Mouse (Mus musculus) testis, adult 2 months (tissue): Measurements from ENCODE around the gene Rflna. TPM values are rescaled to one million over a fixed set of nuclear protein-coding genes. Genes with fewer than 3 reads are reported as not detected.

Source experiments
- H3K27ac ChIP-seq: fragments of 200-500 bp; 2 replicates; pipeline ENCODE4 v1.5.1; 2012; ENCODE audit warnings: low read depth, low read length; ENCODE audit not compliant: control insufficient read depth, insufficient read depth
- H3K27me3 ChIP-seq: fragments of 200-500 bp; 2 replicates; pipeline ENCODE4 v1.6.1; 2012; ENCODE audit warnings: mild to moderate bottlenecking, low read length, moderate library complexity; ENCODE audit not compliant: control insufficient read depth, insufficient read depth
- H3K36me3 ChIP-seq: fragments of 200-500 bp; 2 replicates; pipeline ENCODE4 v1.6.1; 2012; ENCODE audit warnings: mild to moderate bottlenecking, low read length; ENCODE audit not compliant: control insufficient read depth, insufficient read depth
- H3K4me1 ChIP-seq: fragments of 200-500 bp; 2 replicates; pipeline ENCODE4 v1.6.1; 2012; ENCODE audit warnings: low read length; ENCODE audit not compliant: control insufficient read depth, insufficient read depth
- H3K4me3 ChIP-seq: fragments of 200-500 bp; 2 replicates; pipeline ENCODE4 v1.5.1; 2012; ENCODE audit warnings: low read depth, mild to moderate bottlenecking, low read length, moderate library complexity, mixed read lengths; ENCODE audit not compliant: control insufficient read depth
- CTCF ChIP-seq: fragments of 200-500 bp; IDR thresholded peaks from 2 replicates; pipeline ENCODE4 v1.5.1; 2012; ENCODE audit warnings: low read depth, mild to moderate bottlenecking, inconsistent platforms, low read length, moderate library complexity; ENCODE audit not compliant: control insufficient read depth, insufficient read depth, insufficient replicate concordance
- POLR2A ChIP-seq: fragments of 200-500 bp; IDR thresholded peaks from 2 replicates; pipeline ENCODE4 v1.6.1; 2012; ENCODE audit warnings: low read depth, mild to moderate bottlenecking, inconsistent platforms, low read length, moderate library complexity; ENCODE audit not compliant: control insufficient read depth
- polyA plus RNA-seq: library from polyadenylated mRNA; depleted of rRNA; stranded (reverse); fragments of >200 nt; gene quantifications from 2 replicates; pipeline ENCODE4 v1.2.3, GENCODE M21; 2012

Rflna gene
- polyA plus RNA-seq, 1 experiment: 0.19 TPM

DNA sequence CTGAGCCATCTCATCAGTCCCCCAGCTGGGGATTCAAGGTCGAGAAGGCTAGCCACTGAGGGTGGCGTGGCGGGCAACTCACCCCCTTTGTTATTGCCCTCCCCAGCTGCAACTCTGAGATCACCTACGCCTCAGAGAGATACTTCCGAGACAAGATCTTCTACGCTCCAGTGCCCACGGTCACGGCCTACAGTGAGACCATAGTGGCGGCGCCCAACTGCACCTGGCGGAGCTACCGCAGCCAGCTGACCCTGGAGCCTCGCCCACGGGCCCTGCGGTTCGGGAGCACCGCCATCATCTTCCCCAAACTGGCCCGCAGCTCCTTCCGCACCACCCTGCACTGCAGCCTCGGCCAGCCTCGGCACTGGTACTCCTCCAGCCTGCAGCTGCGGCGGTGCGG is 8.1 kb downstream of the Rflna start:
- Histone ChIP-seq H3K27me3 (no peaks in the 10 kb centered on the region), H3K27ac (no peak overlapping the region), H3K4me3 (no peak overlapping the region), H3K4me1 (peaks cover 4% of the 10 kb centered on the region), H3K36me3 (no peaks in the 10 kb centered on the region)
- no peak for TF ChIP-seq POLR2A
- no peak for TF ChIP-seq CTCF

DNA sequence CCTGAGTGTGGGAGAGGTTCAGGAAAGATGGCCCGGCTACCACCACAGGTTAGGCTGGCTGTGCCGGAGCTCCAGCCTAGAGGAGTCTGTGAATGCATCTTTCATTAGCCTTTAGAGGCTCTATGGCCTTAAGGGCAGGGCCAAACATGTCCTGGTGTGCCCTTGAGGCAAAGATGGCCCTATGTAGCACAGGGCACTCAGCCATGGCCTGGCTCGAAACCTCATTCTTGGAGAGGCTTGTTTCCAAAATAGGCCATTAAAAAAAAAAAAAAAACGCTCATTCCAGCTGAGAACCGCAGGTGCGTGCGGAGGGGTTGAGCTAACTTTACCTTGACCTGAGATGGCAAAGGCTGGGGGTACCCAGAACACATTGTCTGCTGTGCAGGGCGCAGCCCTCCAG is 8.6 kb downstream of the Rflna start:
- TF ChIP-seq CTCF (no peak), POLR2A (no peak)
- no peak overlapping the region for H3K4me3 ChIP-seq
- no peak overlapping the region for H3K27ac ChIP-seq
- no peaks in the 10 kb centered on the region for H3K36me3 ChIP-seq
- peaks cover 4% of the 10 kb centered on the region for H3K4me1 ChIP-seq
- no peaks in the 10 kb centered on the region for H3K27me3 ChIP-seq

DNA sequence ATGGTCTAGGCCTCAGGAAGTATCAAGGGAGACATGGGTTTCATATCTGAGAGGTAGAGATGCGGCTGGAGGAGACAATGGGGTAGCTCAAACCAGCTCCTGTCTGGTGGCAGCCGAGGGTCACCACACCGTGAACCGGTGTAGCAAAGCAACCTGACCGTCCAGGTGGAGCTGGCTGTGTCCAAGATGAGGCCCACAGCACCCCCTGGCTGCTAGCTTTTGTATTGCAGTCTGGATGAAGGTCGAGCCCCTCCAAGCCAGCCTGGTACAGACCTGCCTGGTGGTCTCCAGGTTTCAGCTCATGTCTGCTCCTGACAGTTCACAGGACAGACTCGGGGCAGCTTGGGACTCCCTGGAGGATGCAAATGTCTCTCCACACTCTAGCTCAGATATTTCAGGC is 11.5 kb downstream of the Rflna start:
- Histone ChIP-seq H3K27ac (no peak overlapping the region), H3K4me3 (no peak overlapping the region), H3K36me3 (no peaks in the 10 kb centered on the region), H3K4me1 (peaks cover 4% of the 10 kb centered on the region), H3K27me3 (no peaks in the 10 kb centered on the region)
- TF ChIP-seq POLR2A (no peak), CTCF (peak; percentile 79)

DNA sequence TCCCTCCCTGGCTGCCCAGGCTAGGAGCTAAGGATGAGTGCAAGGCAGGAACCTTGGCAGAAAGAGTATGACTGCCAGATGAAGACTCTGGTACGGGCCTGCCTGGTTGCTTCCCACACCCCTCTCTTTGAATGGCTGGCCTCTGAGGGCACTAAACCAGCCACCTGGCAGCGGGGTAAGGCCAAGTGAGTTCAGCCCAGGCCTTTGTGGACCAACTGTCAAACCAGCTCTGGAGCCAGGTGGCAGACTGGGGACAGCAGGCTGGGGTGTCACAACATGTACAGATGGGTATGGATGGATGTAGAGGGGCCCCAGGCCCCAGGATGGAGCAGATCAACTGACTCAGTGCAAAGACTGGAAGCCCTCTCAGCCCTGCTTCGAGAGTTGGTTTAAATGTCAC is 12.0 kb downstream of the Rflna start:
- Histone ChIP-seq H3K27ac (no peak overlapping the region), H3K36me3 (no peaks in the 10 kb centered on the region), H3K4me1 (peaks cover 4% of the 10 kb centered on the region), H3K27me3 (no peaks in the 10 kb centered on the region), H3K4me3 (no peak overlapping the region)
- TF ChIP-seq POLR2A (no peak), CTCF (no peak)

DNA sequence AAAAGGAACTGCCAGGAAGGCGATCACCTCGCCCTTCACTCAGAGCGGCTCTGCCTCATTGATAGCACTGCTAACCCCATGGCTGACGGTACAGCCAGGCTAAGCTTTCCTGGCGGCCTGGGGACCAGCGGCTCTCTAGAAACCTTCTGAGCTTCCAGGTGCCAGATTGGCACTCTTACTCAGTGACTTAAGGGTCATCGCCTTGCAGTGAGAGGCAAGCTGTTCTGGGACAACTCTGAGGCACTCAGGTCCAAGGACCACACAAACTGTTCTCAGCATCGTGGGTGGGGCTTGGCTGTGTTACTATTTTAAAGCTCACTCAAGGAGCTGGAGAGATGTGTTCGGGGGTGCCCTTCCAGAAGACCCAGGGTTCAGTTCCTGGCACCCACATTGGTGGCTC is 12.6 kb downstream of the Rflna start:
- no peak overlapping the region for H3K27ac ChIP-seq
- no peak overlapping the region for H3K4me3 ChIP-seq
- no peaks in the 10 kb centered on the region for H3K27me3 ChIP-seq
- no peak for TF ChIP-seq POLR2A
- no peak for TF ChIP-seq CTCF
- H3K4me1 ChIP-seq: peaks cover 4% of the 10 kb centered on the region
- H3K36me3 ChIP-seq: no peaks in the 10 kb centered on the region

DNA sequence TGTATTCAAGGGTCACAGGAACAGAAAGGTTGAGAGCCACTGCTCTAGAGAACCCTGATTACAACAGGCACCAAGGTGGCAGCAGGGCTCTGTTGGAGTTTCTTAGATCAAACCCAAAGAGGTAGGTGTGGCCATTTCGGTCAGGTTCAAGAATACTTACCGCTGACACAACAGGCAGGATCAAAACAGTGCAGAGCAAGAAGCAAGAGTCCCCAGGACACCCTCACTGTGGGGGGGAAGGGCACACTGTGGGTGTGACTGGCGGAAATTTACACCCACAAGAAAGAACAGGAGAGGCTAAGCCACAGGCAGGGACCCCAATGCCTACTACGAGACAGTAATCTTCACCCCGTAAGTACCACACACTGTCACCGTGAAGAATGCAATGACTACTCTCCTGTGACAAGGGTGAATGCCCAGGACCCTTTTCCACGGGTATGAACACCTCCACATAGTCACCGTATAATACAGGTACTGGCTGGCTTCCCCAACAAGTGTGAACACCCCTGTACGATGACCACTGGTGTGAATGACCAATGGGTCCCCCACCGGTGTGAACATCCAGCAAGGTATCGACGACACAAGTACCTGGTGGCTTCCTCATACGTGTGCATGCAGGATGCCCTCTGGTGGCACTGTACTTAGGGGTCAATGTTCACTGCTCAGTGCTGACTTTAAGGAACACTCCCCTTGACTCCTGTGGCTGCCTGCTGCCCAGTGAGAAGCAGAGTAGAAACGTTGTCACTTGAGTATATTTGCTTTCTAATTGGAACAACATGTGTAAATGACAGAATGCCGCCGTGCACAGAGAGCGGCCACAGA is 13.6 kb downstream of the Rflna start:
- TF ChIP-seq CTCF: no peak; the same call in 1 of the 2 replicates
- TF ChIP-seq POLR2A: no peak
- Histone ChIP-seq H3K4me3 (no peak overlapping the region), H3K27ac (no peak overlapping the region), H3K27me3 (no peaks in the 10 kb centered on the region), H3K4me1 (peaks cover 4% of the 10 kb centered on the region), H3K36me3 (no peaks in the 10 kb centered on the region)

DNA sequence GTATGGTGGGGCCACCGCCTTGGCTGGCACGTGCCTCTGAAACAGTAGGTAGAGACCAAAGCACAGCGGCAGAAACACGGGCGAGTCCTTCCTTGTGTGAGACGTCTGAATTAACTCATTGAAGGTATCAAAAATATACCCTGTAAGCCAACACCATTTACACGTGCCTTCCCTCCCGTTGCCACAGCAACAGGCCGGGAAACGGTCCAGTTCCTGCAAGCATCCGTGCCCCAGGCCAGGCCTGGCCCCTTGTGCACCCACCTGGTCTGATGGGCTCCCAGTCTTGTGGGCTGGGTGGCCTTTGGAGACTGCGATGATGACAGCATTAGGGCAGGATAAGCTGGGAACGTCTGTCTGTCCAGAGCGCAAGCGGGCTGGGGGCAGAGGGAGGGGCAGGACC is 14.3 kb downstream of the Rflna start:
- no peaks in the 10 kb centered on the region for H3K4me1 ChIP-seq
- TF ChIP-seq POLR2A: no peak
- no peak for TF ChIP-seq CTCF
- H3K27ac ChIP-seq: no peak overlapping the region
- H3K36me3 ChIP-seq: no peaks in the 10 kb centered on the region
- no peak overlapping the region for H3K4me3 ChIP-seq
- no peaks in the 10 kb centered on the region for H3K27me3 ChIP-seq
